Mouse (Mus musculus) small intestine, adult 2 months (tissue): ENCODE results near the gene Rgs19.

Experiments
- CTCF ChIP-seq: fragments of 200-500 bp; IDR thresholded peaks from 2 replicates; pipeline ENCODE4 v1.5.1; 2012; ENCODE audit warnings: low read depth, mild to moderate bottlenecking, control low read depth, inconsistent platforms, low read length, moderate library complexity, mixed read lengths; ENCODE audit not compliant: insufficient replicate concordance, insufficient read length; ENCODE audit errors: extremely low read depth
- POLR2A ChIP-seq: fragments of 200-500 bp; IDR thresholded peaks from 2 replicates; pipeline ENCODE4 v1.6.1; 2012; ENCODE audit warnings: low read depth, mild to moderate bottlenecking, control low read depth, inconsistent platforms, low read length, moderate library complexity

- no peak for TF ChIP-seq CTCF
- TF ChIP-seq POLR2A = no peak
These were observed 37.0 kb downstream of the Rgs19 start, which contains the start of gene Gm29797 for GRCm38 (mm10) chr2:181656734-181657133.
